ENCODE assay signal across 9 mouse cellular contexts in the genomic region with DNA sequence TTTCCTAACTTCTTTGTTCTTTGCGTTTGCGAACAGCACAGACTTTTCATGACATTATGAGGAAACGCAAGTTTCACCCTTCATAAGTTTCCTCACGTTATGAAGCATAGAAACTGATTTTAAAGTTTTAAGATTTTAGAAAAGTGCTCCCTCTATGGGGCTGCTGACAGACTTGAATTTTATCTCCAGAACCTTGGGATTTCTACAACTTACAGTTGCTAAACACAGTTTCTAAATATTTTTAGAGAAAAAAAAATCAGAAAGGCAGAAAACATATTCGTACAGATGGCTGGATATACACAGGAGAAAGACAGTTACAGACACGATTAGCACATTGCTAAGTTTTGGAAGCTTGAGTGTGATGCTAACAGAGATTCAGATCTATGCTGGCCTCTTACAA. TPM values are rescaled to one million over a fixed set of nuclear protein-coding genes. Genes with fewer than 3 reads are reported as not detected.
A peak's percentile ranks its signal among the peaks of the same experiment; 100 is the strongest.
DNase-seq lines count a peak whose midpoint lies in the region; ATAC-seq and TF ChIP-seq lines count a peak whose summit lies in the region.
"Had no signal": no experiment of that assay in that cellular context is flagged by ENCODE, and none has a peak within 500 bp of the region (broad histone marks: within the 10 kb centered on the region; RNA-seq: fewer than 3 reads in every experiment).

No protein-coding gene starts in this region.

- 49% methylated on average over 6 of the region's 6 CpGs for WGBS in kidney, adult 2 months
- 66% methylated on average over 6 of the region's 6 CpGs for WGBS in hindbrain, embryonic 13.5 days
- WGBS in midbrain, embryonic 13.5 days: 57% methylated on average over 6 of the region's 6 CpGs

- H3K9ac ChIP-seq in hindbrain, embryonic 13.5 days: no peak overlapping the region
- H3K9ac ChIP-seq in midbrain, embryonic 13.5 days (replicated peaks): 0 out of 2 replicates have a peak overlapping the region, but pooled peaks have one; percentile 43

- H3K4me2 ChIP-seq in hindbrain, embryonic 13.5 days: peak overlapping the region; percentile 53
- H3K4me2 ChIP-seq in midbrain, embryonic 13.5 days (replicated peaks): peak overlapping the region; percentile 55

- H3K27ac ChIP-seq in kidney, adult 2 months (ENCODE audit: insufficient read depth, low read depth, low read length): no peak overlapping the region
- H3K27ac ChIP-seq in hindbrain, embryonic 13.5 days: no peak overlapping the region
- H3K27ac ChIP-seq in midbrain, embryonic 13.5 days: no peak overlapping the region

- no peaks in the 10 kb centered on the region for H3K36me3 ChIP-seq in kidney, adult 2 months (ENCODE audit: control insufficient read depth, insufficient read depth, low read length)
- no peaks in the 10 kb centered on the region for H3K36me3 ChIP-seq in hindbrain, embryonic 13.5 days
- H3K36me3 ChIP-seq in midbrain, embryonic 13.5 days: no peaks in the 10 kb centered on the region

- H3K4me3 ChIP-seq in kidney, adult 2 months (ENCODE audit: insufficient read depth, low read depth, low read length): peak overlapping the region; percentile 63; the same call in 1 of the 2 replicates
- peak overlapping the region; percentile 38 for H3K4me3 ChIP-seq in hindbrain, embryonic 13.5 days
- peak overlapping the region; percentile 42 for H3K4me3 ChIP-seq in midbrain, embryonic 13.5 days (replicated peaks)

- H3K9me3 ChIP-seq in hindbrain, embryonic 13.5 days: no peaks in the 10 kb centered on the region
- H3K9me3 ChIP-seq in midbrain, embryonic 13.5 days: no peaks in the 10 kb centered on the region

- H3K27me3 ChIP-seq in kidney, adult 2 months (replicated peaks; ENCODE audit: control insufficient read depth, insufficient read depth, low read length): no peaks in the 10 kb centered on the region
- H3K27me3 ChIP-seq in hindbrain, embryonic 13.5 days: no peaks in the 10 kb centered on the region
- H3K27me3 ChIP-seq in midbrain, embryonic 13.5 days: no peaks in the 10 kb centered on the region

- DNase-seq in kidney, adult 2 months: no peak
- no peak for DNase-seq in kidney, postnatal 4 days
- peak; percentile 31 for DNase-seq in embryo, embryonic 11 days
- DNase-seq in frontal cortex, postnatal 14 days (ENCODE audit: low spot score in 2 of 2): no peak
- no peak for DNase-seq in right cerebral cortex, postnatal 36 days (ENCODE audit: low spot score in 2 of 2)
- DNase-seq in thymus, postnatal 14 days: no peak
- DNase-seq: right cerebral cortex, postnatal 4 days had no signal

- H3K4me1 ChIP-seq in kidney, adult 2 months (ENCODE audit: control insufficient read depth, insufficient read depth, low read length): no peaks in the 10 kb centered on the region
- peaks cover 4% of the 10 kb centered on the region; the same call in 1 of the 2 replicates for H3K4me1 ChIP-seq in hindbrain, embryonic 13.5 days (replicated peaks)
- peaks cover 15% of the 10 kb centered on the region for H3K4me1 ChIP-seq in midbrain, embryonic 13.5 days (replicated peaks)

- no peak for TF ChIP-seq CTCF in kidney, adult 2 months (conservative IDR thresholded peaks at IDR 0.05; ENCODE audit: insufficient read depth, insufficient read length, low read depth, low read length)

- no peak for TF ChIP-seq POLR2A in kidney, adult 2 months (IDR thresholded peaks at IDR 0.05; ENCODE audit: low read depth, low read length)

- no peak for ATAC-seq in hindbrain, embryonic 13.5 days (ENCODE audit: low FRiP score)
- ATAC-seq in midbrain, embryonic 13.5 days: no peak

RNA-seq across cellular contexts. Expression of a gene that starts 1.6 kb away (rescaled TPM):
- 6.0 and 6.3 TPM in 2 replicates for polyA plus RNA-seq in kidney, adult 2 months (2012; rRNA removed)
- polyA plus RNA-seq in hindbrain, embryonic 13.5 days (2015; fragmentation: Nextera tagmentation; extraction: Ambion mirVana): 17.9 and 20.7 TPM in 2 replicates
- 13.8 and 16.5 TPM in 2 replicates for polyA plus RNA-seq in midbrain, embryonic 13.5 days (2015; fragmentation: Nextera tagmentation; extraction: Ambion mirVana)
